Mouse (Mus musculus) thymus, adult 2 months (tissue): ENCODE measurements at regions not wholly inside any gene's neighbourhood (a gene's known extent, or its start where the extent isn't known, plus 50 kb on each side); places are given as distances from the start of the nearest gene placed in this dataset.

Source experiments
- DNase-seq: peaks from one replicate; pipeline ENCODE4 v3.0.0; 2021
- H3K27ac ChIP-seq: fragments of 200-500 bp; 2 replicates; pipeline ENCODE4 v1.5.1; 2012; ENCODE audit warnings: low read length, control low read depth; ENCODE audit not compliant: control insufficient read depth, insufficient read depth
- H3K27me3 ChIP-seq: fragments of 200-500 bp; 2 replicates; pipeline ENCODE4 v1.6.1; 2012; ENCODE audit warnings: mild to moderate bottlenecking, low read length, moderate library complexity, mixed read lengths; ENCODE audit not compliant: control insufficient read depth, insufficient read depth
- H3K36me3 ChIP-seq: fragments of 200-500 bp; 2 replicates; pipeline ENCODE4 v1.6.1; 2012; ENCODE audit warnings: mild to moderate bottlenecking, low read length, moderate library complexity; ENCODE audit not compliant: control insufficient read depth, insufficient read depth
- H3K4me1 ChIP-seq: fragments of 200-500 bp; replicated peaks from 2 replicates; pipeline ENCODE4 v1.6.1; 2012; ENCODE audit warnings: low read length; ENCODE audit not compliant: control insufficient read depth, insufficient read depth
- H3K4me3 ChIP-seq: fragments of 200-500 bp; 2 replicates; pipeline ENCODE4 v1.5.1; 2012; ENCODE audit warnings: mild to moderate bottlenecking, low read length, control low read depth, moderate library complexity; ENCODE audit not compliant: control insufficient read depth, insufficient read depth
- CTCF ChIP-seq: fragments of 200-500 bp; IDR thresholded peaks from 2 replicates; pipeline ENCODE4 v1.5.1; 2012; ENCODE audit warnings: mild to moderate bottlenecking, control low read depth, low read length, moderate library complexity, borderline replicate concordance; ENCODE audit not compliant: control insufficient read depth, poor library complexity, insufficient read depth; ENCODE audit errors: extremely low read depth
- POLR2A ChIP-seq: fragments of 200-500 bp; IDR thresholded peaks from 2 replicates; pipeline ENCODE4 v1.6.1; 2012; ENCODE audit warnings: mild to moderate bottlenecking, low read length, control low read depth, moderate library complexity; ENCODE audit not compliant: control insufficient read depth, poor library complexity, insufficient read depth; ENCODE audit errors: extremely low read depth
- WGBS: fragments of 180-500 bp; shearing (Covaris S2); methylation state at CpG from one replicate; pipeline ENCODE4 v1.1.7; 2018; 5-methylcytosine and 5-hydroxymethylcytosine counted together

DNA sequence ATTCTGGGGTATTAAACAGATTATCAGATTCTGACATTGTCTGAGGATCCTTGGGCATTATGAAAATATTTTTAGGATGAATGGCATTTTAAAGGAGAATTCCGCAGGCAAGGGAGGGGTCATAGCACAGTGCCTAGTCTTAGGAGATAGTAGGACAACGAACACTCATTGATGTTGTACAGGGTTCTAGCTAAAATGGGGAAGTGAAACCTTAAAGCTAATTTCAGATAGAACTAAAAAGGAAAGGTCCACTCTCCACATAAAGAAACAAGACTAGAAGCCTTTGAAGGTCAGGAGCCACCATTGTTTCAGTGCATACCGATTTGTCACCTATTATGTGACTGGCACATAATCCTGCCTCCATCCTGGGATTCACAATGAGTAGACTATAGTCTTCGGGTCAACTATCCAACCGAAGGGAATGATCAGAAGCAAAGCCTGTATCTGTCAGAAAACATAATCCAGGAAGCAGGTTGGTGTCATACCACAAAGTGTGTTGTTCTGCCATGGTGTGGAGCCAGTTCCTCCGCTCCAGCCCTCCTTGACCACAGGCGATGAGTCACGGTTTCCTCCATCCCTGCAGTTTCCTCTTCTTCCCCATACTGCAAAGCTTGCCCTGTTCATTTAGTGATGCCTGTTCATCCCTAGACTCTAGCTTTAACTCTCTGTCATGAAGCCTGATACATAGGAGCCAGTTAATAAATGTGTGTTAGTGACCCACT is 110.6 kb downstream of the Tmco5 start:
- Histone ChIP-seq H3K36me3 (no peaks in the 10 kb centered on the region), H3K4me3 (no peak overlapping the region), H3K4me1 (no peaks in the 10 kb centered on the region), H3K27ac (no peak overlapping the region), H3K27me3 (no peaks in the 10 kb centered on the region)
- TF ChIP-seq CTCF (no peak), POLR2A (no peak)
- DNase-seq: no peak
- 33% methylated on average over 8 of the region's 8 CpGs for WGBS

DNA sequence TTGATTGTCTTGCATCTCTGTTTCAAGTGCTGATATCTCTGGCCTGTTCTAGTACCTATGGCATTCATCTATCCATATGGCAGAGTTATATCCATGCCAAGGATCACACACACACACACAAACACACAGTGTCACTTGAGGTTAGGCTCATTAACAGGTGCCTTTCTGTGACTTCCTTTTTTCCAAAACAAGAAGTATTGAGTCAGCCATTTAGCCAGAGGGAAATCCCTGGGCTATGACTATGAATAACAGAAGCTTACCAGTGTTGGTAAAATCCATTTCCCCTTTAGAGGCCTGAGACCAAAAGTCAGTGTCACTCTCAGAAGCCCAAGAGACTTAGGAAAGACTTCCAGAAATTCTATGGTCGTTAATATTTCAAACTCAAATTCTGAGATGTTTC is 111.6 kb downstream of the Tmco5 start:
- no peak for DNase-seq
- no peak overlapping the region for H3K4me3 ChIP-seq
- no peaks in the 10 kb centered on the region for H3K27me3 ChIP-seq
- TF ChIP-seq CTCF (no peak), POLR2A (no peak)
- H3K36me3 ChIP-seq: no peaks in the 10 kb centered on the region
- no peaks in the 10 kb centered on the region for H3K4me1 ChIP-seq
- no peak overlapping the region for H3K27ac ChIP-seq
- WGBS: 19% methylated on average over 1 of the region's 1 CpGs

DNA sequence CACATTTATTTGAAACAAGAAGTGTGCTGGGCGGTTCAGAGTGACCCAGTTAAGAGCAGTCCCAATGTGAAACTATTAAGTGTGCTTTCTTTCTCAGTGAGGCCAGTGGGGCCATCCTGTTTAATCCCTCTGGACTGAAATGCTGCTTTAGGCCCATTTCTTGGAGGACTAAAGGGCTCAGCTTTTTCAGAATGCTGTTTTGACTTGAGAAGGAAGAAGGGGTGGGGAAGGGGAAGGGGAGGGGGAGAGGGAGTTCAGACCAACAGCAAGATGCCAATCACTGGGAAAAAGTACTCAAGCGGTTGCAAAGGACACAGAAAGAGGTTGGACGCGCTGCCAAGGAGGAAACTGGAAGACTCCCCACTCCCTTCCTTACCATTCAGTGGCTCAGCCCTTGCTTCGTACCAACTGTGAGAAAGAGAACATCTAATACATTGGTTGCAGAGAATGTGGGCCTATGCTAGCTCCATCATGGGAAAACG is 113.1 kb downstream of the Tmco5 start:
- no peak for DNase-seq
- 94% methylated on average over 6 of the region's 6 CpGs for WGBS
- TF ChIP-seq POLR2A (no peak), CTCF (no peak)
- Histone ChIP-seq H3K36me3 (no peaks in the 10 kb centered on the region), H3K4me1 (no peaks in the 10 kb centered on the region), H3K27ac (no peak overlapping the region), H3K4me3 (no peak overlapping the region), H3K27me3 (no peaks in the 10 kb centered on the region)

DNA sequence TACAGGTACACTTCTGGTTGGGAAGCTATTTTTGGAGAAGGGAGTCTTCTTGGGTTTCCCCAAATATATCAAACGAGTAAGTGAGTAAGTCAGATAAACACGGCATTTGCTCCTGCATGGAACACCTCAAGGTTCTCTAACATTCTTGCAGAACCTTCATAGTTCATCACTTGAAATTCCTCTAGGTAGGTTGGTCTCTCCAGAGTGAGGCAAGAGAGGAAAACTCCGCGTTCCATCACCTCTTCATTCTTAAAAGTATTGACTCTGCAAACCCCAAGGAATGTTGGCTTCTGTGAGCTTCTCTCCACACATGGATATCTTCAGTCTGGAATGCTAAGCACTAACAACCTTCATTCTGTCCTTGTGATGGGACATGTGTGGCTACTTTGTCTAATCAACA is 115.2 kb downstream of the Tmco5 start:
- Histone ChIP-seq H3K27me3 (no peaks in the 10 kb centered on the region), H3K4me3 (no peak overlapping the region), H3K36me3 (no peaks in the 10 kb centered on the region), H3K27ac (no peak overlapping the region), H3K4me1 (no peaks in the 10 kb centered on the region)
- TF ChIP-seq POLR2A (no peak), CTCF (no peak)
- WGBS: 94% methylated on average over 4 of the region's 4 CpGs
- DNase-seq: no peak

DNA sequence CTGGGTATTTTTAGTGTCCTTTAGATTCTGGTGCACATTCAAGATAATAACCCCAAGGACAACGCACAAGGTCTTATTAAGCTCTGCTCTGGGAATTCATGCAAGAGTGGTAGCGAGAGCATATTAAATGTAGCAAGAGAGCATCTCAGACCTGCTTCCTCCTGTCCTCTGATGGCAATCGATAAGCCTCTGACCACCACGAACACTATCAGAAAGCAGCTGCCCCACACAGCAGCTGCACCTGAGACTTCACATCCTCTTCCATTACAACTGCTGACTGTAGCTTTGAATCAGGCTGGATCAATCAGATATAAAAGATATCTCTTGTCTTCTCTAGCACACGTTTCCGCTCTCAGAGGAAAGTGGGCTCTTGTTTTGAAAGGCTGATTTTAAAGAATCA is 117.8 kb downstream of the Tmco5 start:
- no peak overlapping the region for H3K27ac ChIP-seq
- TF ChIP-seq POLR2A (no peak), CTCF (no peak)
- WGBS: 78% methylated on average over 6 of the region's 6 CpGs
- H3K4me3 ChIP-seq: no peak overlapping the region
- H3K27me3 ChIP-seq: no peaks in the 10 kb centered on the region
- no peaks in the 10 kb centered on the region for H3K4me1 ChIP-seq
- no peaks in the 10 kb centered on the region for H3K36me3 ChIP-seq
- no peak for DNase-seq

DNA sequence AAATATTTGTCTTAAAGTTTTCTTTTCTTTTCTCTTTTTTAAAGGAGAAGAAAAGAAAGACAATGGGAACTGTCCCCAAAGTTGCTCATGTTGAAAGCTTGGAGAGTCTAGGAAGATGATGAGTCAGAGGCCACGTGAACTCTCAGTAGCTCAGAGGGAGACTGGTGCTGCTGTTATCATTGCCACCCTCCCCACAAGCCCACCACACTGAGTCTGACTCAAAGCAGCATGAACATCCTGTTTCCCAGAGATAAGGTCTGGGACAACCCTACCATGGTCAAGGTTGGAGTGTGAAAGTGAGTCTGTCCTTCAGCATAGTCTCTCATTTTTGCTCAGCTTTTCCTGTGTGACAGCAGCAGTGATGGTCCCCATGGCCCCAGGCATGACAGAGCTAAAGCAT is 120.3 kb downstream of the Tmco5 start:
- no peaks in the 10 kb centered on the region for H3K27me3 ChIP-seq
- no peak overlapping the region for H3K27ac ChIP-seq
- no peak for DNase-seq
- WGBS: 16% methylated on average over 1 of the region's 1 CpGs
- H3K36me3 ChIP-seq: no peaks in the 10 kb centered on the region
- no peak for TF ChIP-seq CTCF
- no peak for TF ChIP-seq POLR2A
- H3K4me1 ChIP-seq: no peaks in the 10 kb centered on the region
- H3K4me3 ChIP-seq: no peak overlapping the region
